Mouse (Mus musculus) erythroblast, embryonic 14.5 days (primary cell): ENCODE data around the gene Susd6. TPM values are rescaled to one million over a fixed set of nuclear protein-coding genes. Genes with fewer than 3 reads are reported as not detected.
A peak's percentile ranks its signal among the peaks of the same experiment; 100 is the strongest.

Source experiments
- H3K27me3 ChIP-seq: 2 replicates; pipeline ENCODE4 v1.6.1; 2012; ENCODE audit warnings: inconsistent platforms; ENCODE audit not compliant: control insufficient read depth
- H3K36me3 ChIP-seq: 2 replicates; pipeline ENCODE4 v1.6.1; 2012; ENCODE audit warnings: mild to moderate bottlenecking, inconsistent platforms; ENCODE audit not compliant: control insufficient read depth
- H3K4me1 ChIP-seq: 2 replicates; pipeline ENCODE4 v1.6.1; 2012; ENCODE audit warnings: inconsistent platforms; ENCODE audit not compliant: control insufficient read depth
- H3K4me3 ChIP-seq: replicated peaks from 2 replicates; pipeline ENCODE3; 2012; ENCODE audit warnings: moderate library complexity, mild to moderate bottlenecking, inconsistent platforms
- H3K9me3 ChIP-seq: 2 replicates; pipeline ENCODE4 v1.6.1; 2012; ENCODE audit warnings: low read length, inconsistent platforms, mixed read lengths; ENCODE audit not compliant: control insufficient read depth
- GATA1 ChIP-seq: IDR thresholded peaks from 2 replicates; pipeline ENCODE4 v1.6.1; 2012; ENCODE audit warnings: low read length, inconsistent platforms, mixed read lengths
- TAL1 ChIP-seq: IDR thresholded peaks from 3 replicates; pipeline ENCODE4 v1.6.1; 2012; ENCODE audit warnings: low read length, inconsistent platforms, mixed read lengths
- polyA plus RNA-seq: library from polyadenylated mRNA; stranded (reverse); fragments of >175 nt; gene quantifications from 2 replicates; pipeline ENCODE4 v1.2.3, GENCODE M21; 2012

Susd6 gene
- 1.1 and 1.2 TPM in 2 replicates for polyA plus RNA-seq

- peaks cover 77% of the 10 kb centered on the region for H3K4me1 ChIP-seq
- TF ChIP-seq GATA1 (0 out of 2 replicates have a peak, but pooled peaks have one; percentile 21), TAL1 (no peak)
- H3K9me3 ChIP-seq: no peaks in the 10 kb centered on the region
- H3K4me3 ChIP-seq: peak within 1 kb of the TSS; percentile 100
- peaks cover 27% of the 10 kb centered on the region for H3K36me3 ChIP-seq
- H3K27me3 ChIP-seq: no peaks in the 10 kb centered on the region
Measured at GRCm38 (mm10) chr12:80789849-80790694, at the start of gene Susd6. Gene Susd6 (plus strand): TSS chr12:80790510.

GRCm38 (mm10) chr12:80744614-80745013 is 45.7 kb upstream of the Susd6 start:
- no peaks in the 10 kb centered on the region for H3K4me1 ChIP-seq
- no peaks in the 10 kb centered on the region for H3K36me3 ChIP-seq
- H3K9me3 ChIP-seq: no peaks in the 10 kb centered on the region
- no peak overlapping the region for H3K4me3 ChIP-seq
- H3K27me3 ChIP-seq: peaks cover 76% of the 10 kb centered on the region
- TF ChIP-seq GATA1 (no peak), TAL1 (no peak)

GRCm38 (mm10) chr12:80746031-80746813 is 44.1 kb upstream of the Susd6 start:
- H3K9me3 ChIP-seq: no peaks in the 10 kb centered on the region
- no peaks in the 10 kb centered on the region for H3K36me3 ChIP-seq
- H3K4me3 ChIP-seq: no peak overlapping the region
- TF ChIP-seq GATA1 (no peak), TAL1 (no peak)
- H3K4me1 ChIP-seq: no peaks in the 10 kb centered on the region
- H3K27me3 ChIP-seq: peaks cover 79% of the 10 kb centered on the region

GRCm38 (mm10) chr12:80751556-80751955 is 38.8 kb upstream of the Susd6 start:
- no peaks in the 10 kb centered on the region for H3K9me3 ChIP-seq
- TF ChIP-seq GATA1 (no peak), TAL1 (no peak)
- H3K27me3 ChIP-seq: peaks cover 84% of the 10 kb centered on the region
- H3K36me3 ChIP-seq: no peaks in the 10 kb centered on the region
- H3K4me1 ChIP-seq: no peaks in the 10 kb centered on the region
- H3K4me3 ChIP-seq: no peak overlapping the region

GRCm38 (mm10) chr12:80757751-80758558 is 32.4 kb upstream of the Susd6 start:
- TF ChIP-seq TAL1: no peak
- TF ChIP-seq GATA1: no peak
- Histone ChIP-seq H3K9me3 (peaks cover 22% of the 10 kb centered on the region; the same call in 1 of the 2 replicates), H3K4me3 (peak overlapping the region; percentile 44), H3K4me1 (peaks cover 21% of the 10 kb centered on the region), H3K36me3 (no peaks in the 10 kb centered on the region), H3K27me3 (peaks cover 94% of the 10 kb centered on the region)

GRCm38 (mm10) chr12:80758559-80759386 is 31.5 kb upstream of the Susd6 start:
- Histone ChIP-seq H3K36me3 (no peaks in the 10 kb centered on the region), H3K9me3 (peaks cover 22% of the 10 kb centered on the region; the same call in 1 of the 2 replicates), H3K4me3 (peak overlapping the region; percentile 44), H3K27me3 (peaks cover 95% of the 10 kb centered on the region), H3K4me1 (peaks cover 21% of the 10 kb centered on the region)
- no peak for TF ChIP-seq GATA1
- TF ChIP-seq TAL1: no peak

- peaks cover 21% of the 10 kb centered on the region for H3K4me1 ChIP-seq
- H3K36me3 ChIP-seq: no peaks in the 10 kb centered on the region
- peaks cover 93% of the 10 kb centered on the region for H3K27me3 ChIP-seq
- no peak for TF ChIP-seq GATA1
- no peak for TF ChIP-seq TAL1
- peaks cover 22% of the 10 kb centered on the region; the same call in 1 of the 2 replicates for H3K9me3 ChIP-seq
- no peak overlapping the region for H3K4me3 ChIP-seq
Measured at GRCm38 (mm10) chr12:80759387-80759712, 31.0 kb upstream of the Susd6 start.

GRCm38 (mm10) chr12:80759713-80760395 is 30.5 kb upstream of the Susd6 start:
- no peak for TF ChIP-seq TAL1
- H3K27me3 ChIP-seq: peaks cover 89% of the 10 kb centered on the region
- no peak overlapping the region for H3K4me3 ChIP-seq

More at GRCm38 (mm10) chr12:80759713-80760395, 30.5 kb upstream of the Susd6 start:
- Histone ChIP-seq H3K4me1 (peaks cover 21% of the 10 kb centered on the region), H3K9me3 (peaks cover 22% of the 10 kb centered on the region; the same call in 1 of the 2 replicates), H3K36me3 (no peaks in the 10 kb centered on the region)
